Mouse (Mus musculus): ENCODE results near the gene Vmn1r232.
A peak's percentile ranks its signal among the peaks of the same experiment; 100 is the strongest.

Vmn1r232 gene

DNA sequence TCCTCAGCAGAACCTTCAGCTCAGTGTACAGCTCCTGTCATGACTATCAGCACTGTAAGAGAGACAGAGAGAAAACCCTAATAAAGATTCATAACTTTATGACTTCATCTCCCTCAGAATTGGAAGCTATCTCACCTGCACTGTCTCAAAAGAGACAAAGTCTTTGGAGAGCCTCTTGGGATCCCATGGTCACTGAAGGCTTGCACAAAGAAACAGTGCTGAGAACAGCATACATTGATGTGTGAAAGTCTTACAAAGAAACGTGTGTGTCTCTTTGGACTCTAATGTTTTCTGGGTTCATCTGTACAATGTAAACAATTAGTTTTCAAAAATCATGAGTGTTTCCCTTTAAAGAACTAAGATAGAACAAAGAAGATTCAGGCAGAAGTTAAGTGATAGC, at the start of gene Vmn1r232:
Gene Vmn1r232, minus strand, starts transcription at position 101 of the 400 bp plus-strand sequence.
- DNase-seq (ENCODE audit: low spot score), result no peak

DNA sequence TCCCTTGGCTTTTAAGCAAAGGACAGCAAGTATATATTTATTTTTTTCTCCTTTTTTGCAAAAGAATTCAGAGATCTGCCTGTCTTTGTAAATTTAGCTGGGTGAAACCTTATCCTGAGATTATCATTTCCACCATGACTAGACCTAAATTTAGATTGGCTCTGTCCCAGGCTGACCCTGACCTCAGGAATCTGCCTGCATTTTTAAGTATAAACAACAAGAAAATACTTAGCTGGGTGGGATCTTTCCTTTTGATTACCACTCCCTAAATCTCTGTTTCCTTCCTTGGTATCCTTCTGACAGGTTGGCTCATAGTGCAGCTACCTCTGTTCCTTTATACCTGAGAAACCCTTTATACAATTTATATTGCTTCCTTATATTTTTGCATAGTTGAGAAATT, 47.2 kb upstream of the Vmn1r232 start:
- DNase-seq (ENCODE audit: low spot score), result no peak

DNA sequence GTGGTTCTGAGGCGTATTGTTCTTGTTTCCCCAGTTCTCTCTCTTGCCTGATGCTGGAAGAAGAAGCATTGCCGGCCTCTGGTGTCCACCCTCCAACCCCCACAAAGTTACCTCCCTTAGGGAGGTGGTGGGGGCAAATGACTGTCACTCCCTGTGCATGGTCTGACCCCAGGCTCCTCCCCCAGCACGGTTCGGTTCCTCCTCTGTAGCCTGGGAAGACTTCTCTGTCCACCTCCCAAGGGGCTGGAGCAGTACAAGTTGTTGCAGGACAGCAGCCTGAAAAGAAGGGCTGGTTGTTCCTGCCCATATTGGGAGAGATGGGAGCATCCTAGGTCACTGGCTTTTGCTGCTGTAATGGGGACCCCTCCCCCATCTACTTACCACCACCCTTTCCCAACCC, 45.9 kb upstream of the Vmn1r232 start:
- DNase-seq (ENCODE audit: low spot score), result no peak

DNA sequence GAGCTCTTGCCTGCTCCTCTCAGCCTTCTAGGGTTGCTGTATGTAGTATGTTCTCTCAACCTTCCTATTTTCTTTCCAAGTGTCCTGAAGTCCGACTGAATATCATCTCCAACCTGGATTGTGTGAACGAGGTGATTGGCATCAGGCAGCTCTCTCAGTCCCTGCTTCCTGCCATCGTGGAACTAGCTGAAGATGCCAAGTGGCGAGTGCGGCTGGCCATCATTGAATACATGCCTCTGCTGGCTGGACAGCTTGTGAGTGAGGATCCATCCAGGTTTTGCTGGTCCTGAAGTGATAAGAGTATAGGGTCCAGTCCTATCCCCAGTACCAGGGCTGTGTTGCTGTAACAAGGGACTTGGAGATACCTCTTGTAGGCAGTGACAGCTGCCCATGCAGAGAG, 40.9 kb upstream of the Vmn1r232 start:
- DNase-seq (ENCODE audit: low spot score), result no peak

DNA sequence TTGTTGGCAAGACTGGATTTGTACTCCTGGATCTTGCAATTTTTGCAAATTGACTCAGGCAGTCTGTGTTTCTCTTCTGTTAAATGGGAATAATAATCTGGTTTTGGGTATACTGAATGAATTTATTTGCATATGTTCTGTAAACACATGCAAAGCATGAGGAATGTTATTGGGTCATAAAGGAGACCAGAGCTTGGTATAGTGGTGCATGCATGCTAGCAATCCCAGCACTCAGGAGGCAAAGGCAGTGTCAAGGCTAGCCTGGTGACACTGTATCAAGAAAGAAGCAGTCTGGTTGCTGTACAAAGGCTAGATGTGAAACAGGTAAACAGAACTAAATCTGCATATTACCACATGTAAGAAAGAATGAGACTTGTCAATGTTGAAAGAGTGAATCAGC, 27.1 kb upstream of the Vmn1r232 start:
- no peak for DNase-seq (ENCODE audit: low spot score)

DNA sequence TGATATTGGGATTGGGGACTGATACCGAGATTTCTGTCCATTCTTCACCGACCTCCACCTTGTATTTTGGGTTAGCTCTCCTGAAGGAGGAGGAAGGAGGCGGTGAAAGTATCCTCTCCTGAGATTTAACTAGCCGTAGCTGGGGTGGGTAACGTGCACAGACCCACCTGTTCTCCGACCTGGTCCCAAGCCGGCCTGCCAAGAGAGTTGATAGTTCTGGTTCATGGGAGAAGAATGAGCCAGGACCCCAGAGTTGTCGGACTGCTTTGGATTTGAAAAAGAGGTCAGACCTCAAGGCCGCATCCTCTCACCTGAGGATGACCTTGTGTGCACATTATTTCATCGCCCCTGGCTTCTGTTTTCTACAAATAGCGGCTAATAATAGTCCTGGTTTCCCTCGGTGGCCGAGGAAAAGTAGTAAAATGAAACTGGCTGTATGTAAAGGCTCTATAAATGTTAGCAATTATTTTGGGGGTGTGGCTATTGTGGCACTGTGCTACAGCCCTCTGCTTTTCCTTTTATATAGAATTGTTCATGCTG, 26.6 kb upstream of the Vmn1r232 start:
- peak; percentile 10 for DNase-seq (ENCODE audit: low spot score)

DNA sequence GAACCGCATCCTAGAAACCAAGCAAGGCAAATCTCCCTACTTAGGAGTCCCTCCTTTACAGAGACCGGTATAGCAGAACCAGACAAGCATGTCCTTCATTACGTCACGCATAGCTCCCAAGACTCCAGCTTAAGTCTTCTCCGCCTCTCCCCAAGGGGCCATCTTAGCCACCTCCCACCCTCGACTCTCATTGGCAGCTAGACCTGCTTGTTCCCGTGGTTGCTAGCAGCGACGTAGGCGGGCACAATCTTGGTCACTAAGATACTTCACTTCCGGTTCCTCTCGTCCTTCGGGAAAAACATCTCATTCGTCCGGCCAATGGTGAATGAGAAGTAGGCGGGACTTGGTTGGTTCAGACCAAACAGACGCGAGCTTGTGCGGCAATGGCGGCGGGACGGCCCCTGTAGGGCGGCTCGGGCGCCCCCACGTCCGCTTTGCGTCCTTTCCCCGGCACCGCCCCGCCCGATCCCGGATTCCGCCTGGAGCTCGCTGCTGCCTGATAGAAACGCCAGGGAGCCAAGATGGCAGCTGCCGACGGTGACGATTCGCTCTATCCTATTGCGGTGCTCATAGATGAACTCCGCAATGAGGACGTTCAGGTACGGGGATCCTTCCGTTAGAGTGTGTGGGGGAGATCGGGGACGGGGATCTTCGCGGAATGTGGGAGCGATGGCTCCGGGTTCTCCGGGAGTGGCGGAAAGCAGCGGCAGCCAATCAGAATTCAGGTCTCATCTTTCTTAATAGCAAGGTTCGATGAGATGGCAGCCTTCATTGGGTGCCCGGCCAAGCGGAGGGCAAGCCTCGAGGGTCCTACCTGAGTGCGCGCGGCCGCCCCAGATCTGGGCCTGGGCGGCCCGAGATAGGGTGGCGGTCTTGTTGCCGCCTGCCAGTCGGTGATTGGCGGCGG, 25.7 kb upstream of the Vmn1r232 start, which contains the start of gene Ppp2r1a:
Gene Ppp2r1a, plus strand, starts transcription at position 327 of the 907 bp plus-strand sequence.
- DNase-seq (ENCODE audit: low spot score), result peak; percentile 93

DNA sequence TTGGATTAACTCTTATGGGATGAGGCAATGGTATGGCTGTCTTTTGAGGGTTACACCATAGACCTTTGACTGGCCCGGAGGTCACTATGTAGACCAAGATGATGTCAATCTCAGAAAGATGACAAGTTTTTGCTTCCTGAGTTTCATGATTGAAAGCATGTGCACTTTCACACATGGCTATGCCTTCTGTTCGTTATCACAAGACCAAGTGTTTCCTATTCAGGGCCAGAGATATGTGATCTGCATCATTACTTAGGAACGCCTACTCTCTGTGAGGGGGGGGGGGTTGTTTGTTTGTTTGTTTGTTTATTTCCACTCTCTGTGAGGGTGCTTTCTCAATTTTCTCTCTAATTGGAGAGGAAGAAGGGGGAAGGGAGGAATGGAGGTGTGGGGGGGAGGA, 24.7 kb upstream of the Vmn1r232 start:
- DNase-seq (ENCODE audit: low spot score), result no peak

DNA sequence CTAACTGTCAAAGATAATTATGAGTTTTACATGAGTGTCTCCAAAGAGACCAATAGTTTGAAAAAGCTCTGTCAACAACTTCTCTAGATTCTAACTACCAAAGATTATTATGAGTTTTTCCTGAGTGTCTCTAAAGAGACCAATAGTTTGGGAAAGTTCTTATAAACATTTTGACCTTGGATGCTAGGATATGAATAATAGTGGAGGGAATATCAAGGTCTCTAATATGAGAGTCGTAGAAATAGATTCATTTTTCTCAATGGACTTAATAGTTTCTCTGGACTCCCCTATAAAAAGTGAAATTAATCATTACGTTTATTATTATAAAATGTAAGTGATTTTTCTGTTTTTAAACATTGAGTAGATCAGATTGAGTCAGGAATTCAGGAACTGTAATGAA, 14.5 kb downstream of the Vmn1r232 start, which contains the start of gene Vmn1r231:
Gene Vmn1r231, minus strand, starts transcription at position 101 of the 400 bp plus-strand sequence.
- DNase-seq (ENCODE audit: low spot score), result no peak

Measured in urinary bladder, postnatal 25 days (tissue).